Mouse (Mus musculus) ES-E14 (cell line): ENCODE data around the gene Iqschfp.

ENCODE experiments used
- CHD2 ChIP-seq: IDR thresholded peaks from 2 replicates; pipeline ENCODE4 v1.6.1; 2014; ENCODE audit warnings: mild to moderate bottlenecking, low read depth, low read length, inconsistent platforms
- HCFC1 ChIP-seq: IDR thresholded peaks from 2 replicates; pipeline ENCODE4 v1.6.1; 2012; ENCODE audit warnings: low read length, inconsistent platforms, borderline replicate concordance; ENCODE audit not compliant: insufficient read depth
- MAFK ChIP-seq: IDR thresholded peaks from 2 replicates; pipeline ENCODE4 v1.6.1; 2014; ENCODE audit warnings: mild to moderate bottlenecking, low read depth, low read length, inconsistent platforms; ENCODE audit not compliant: insufficient read depth
- ZC3H11A ChIP-seq: IDR thresholded peaks from 2 replicates; pipeline ENCODE4 v1.6.1; 2012; ENCODE audit warnings: low read depth, mild to moderate bottlenecking, inconsistent platforms, low read length, borderline replicate concordance

- TF ChIP-seq ZC3H11A (no peak), CHD2 (no peak), MAFK (no peak), HCFC1 (no peak)
Observed at GRCm38 (mm10) chr3:68491516-68491915, 599.5 kb downstream of the Iqschfp start.
